Mouse (Mus musculus) CH12.LX (cell line): ENCODE data around the gene Dexi.

Experiments
- CTCF ChIP-seq, 2 experiments: IDR thresholded peaks in 1 of 2; conservative IDR thresholded peaks in 1 of 2; 2 replicates each; pipeline ENCODE4 v1.5.1; 2011 to 2012; ENCODE audit warnings: low read depth in 2 of 2, low read length in 2 of 2, improper control_type of control experiment in 1 of 2, inconsistent platforms in 1 of 2, mild to moderate bottlenecking in 1 of 2, moderate library complexity in 1 of 2
- EP300 ChIP-seq: IDR thresholded peaks from 2 replicates; pipeline ENCODE4 v1.6.1; 2011; ENCODE audit warnings: low read length, improper control_type of control experiment
- HCFC1 ChIP-seq: IDR thresholded peaks from 2 replicates; pipeline ENCODE4 v1.6.1; 2012; ENCODE audit warnings: low read depth, mild to moderate bottlenecking, inconsistent platforms, low read length, improper control_type of control experiment
- POLR2A ChIP-seq: IDR thresholded peaks from 2 replicates; pipeline ENCODE4 v1.6.1; 2011; ENCODE audit warnings: low read depth, mild to moderate bottlenecking, improper control_type of control experiment, low read length
- POLR2AphosphoS2 ChIP-seq: IDR thresholded peaks from 2 replicates; pipeline ENCODE4 v1.6.1; 2011; ENCODE audit warnings: low read depth, low read length, improper control_type of control experiment
- RCOR1 ChIP-seq: conservative IDR thresholded peaks from 2 replicates; pipeline ENCODE4 v1.6.1; 2012; ENCODE audit warnings: low read depth, mild to moderate bottlenecking, inconsistent platforms, low read length, improper control_type of control experiment
- TBP ChIP-seq: conservative IDR thresholded peaks from 2 replicates; pipeline ENCODE4 v1.6.1; 2011; ENCODE audit warnings: low read depth, low read length, improper control_type of control experiment

GRCm38 (mm10) chr16:10491716-10492115 is 51.1 kb downstream of the Dexi start:
- TF ChIP-seq EP300 (0 out of 2 replicates have a peak, but pooled peaks have one; percentile 35), POLR2A (no peak), RCOR1 (no peak), POLR2AphosphoS2 (no peak), HCFC1 (no peak), TBP (no peak), CTCF (conservative IDR thresholded peaks at IDR 0.05 in 1 of 2, IDR thresholded peaks at IDR 0.05 in 1 of 2; ENCODE audit: low read depth in 2 of 2, low read length in 2 of 2) (no peak)
